Comparison of ENCODE assay signal across 17 mouse cellular contexts in genomic region chr12:112104890-112105289, GRCm38 (mm10).
"Had no signal": no experiment of that assay in that cellular context is flagged by ENCODE, and none has a peak within 500 bp of the region (broad histone marks: within the 10 kb centered on the region; RNA-seq: fewer than 3 reads in every experiment).

No protein-coding gene starts in this region.

- DNase-seq: left cerebral cortex, postnatal 4 days; liver; liver, embryonic 13.5 days; liver, postnatal 0 days; lung, adult 18-20 months; lung, adult 2 months; lung, embryonic 14.5 days; lung, postnatal 10 days; lung, postnatal 14 days; lung, postnatal 36 days; lung, postnatal 4 days; midbrain, embryonic 14.5 days had no signal

- ATAC-seq: liver, embryonic 12.5 days; liver, postnatal 0 days; lung, postnatal 0 days; midbrain, embryonic 13.5 days; midbrain, embryonic 15.5 days; midbrain, embryonic 16.5 days had no signal
